ENCODE assay signal across 30 mouse cellular contexts in genomic region chr13:57494838-57495237, GRCm38 (mm10).
"Had no signal": no experiment of that assay in that cellular context is flagged by ENCODE, and none has a peak within 500 bp of the region (broad histone marks: within the 10 kb centered on the region; RNA-seq: fewer than 3 reads in every experiment).

No protein-coding gene starts in this region.

- H3K4me1 ChIP-seq: heart, embryonic 10.5 days; heart, embryonic 12.5 days; hindbrain, embryonic 10.5 days; hindbrain, embryonic 12.5 days; kidney, embryonic 15.5 days; limb, embryonic 10.5 days; limb, embryonic 12.5 days; liver, embryonic 13.5 days; liver, embryonic 15.5 days had no signal

- H3K4me3 ChIP-seq: gastrocnemius, adult 2 months; heart, adult 2 months; heart, embryonic 10.5 days; heart, embryonic 12.5 days; hindbrain, embryonic 10.5 days; hindbrain, embryonic 12.5 days; hindbrain, embryonic 15.5 days; kidney, embryonic 15.5 days; left cerebral cortex, adult 2 months; limb, embryonic 10.5 days; limb, embryonic 12.5 days; liver, embryonic 13.5 days; liver, embryonic 15.5 days had no signal

- H3K36me3 ChIP-seq: heart, embryonic 10.5 days; heart, embryonic 12.5 days; hindbrain, embryonic 10.5 days; hindbrain, embryonic 12.5 days; hindbrain, embryonic 15.5 days; kidney, embryonic 15.5 days; limb, embryonic 10.5 days; limb, embryonic 12.5 days; liver, embryonic 13.5 days; liver, embryonic 15.5 days had no signal

- ATAC-seq: hindbrain, postnatal 0 days; intestine, embryonic 16.5 days; liver, postnatal 0 days had no signal

- H3K4me2 ChIP-seq: heart, embryonic 12.5 days; hindbrain, embryonic 12.5 days; hindbrain, embryonic 15.5 days; kidney, embryonic 15.5 days; limb, embryonic 12.5 days; liver, embryonic 11.5 days; liver, embryonic 13.5 days; liver, embryonic 15.5 days had no signal

- DNase-seq: gastrocnemius, adult 2 months; gastrocnemius, postnatal 10 days; gastrocnemius, postnatal 25 days; heart, adult 2 months; heart, postnatal 10 days; heart, postnatal 4 days; kidney, adult 11 months; kidney, adult 2 months; kidney, adult 9 months; kidney, postnatal 14 days; kidney, postnatal 36 days; layer of hippocampus, adult 9-11 months; layer of hippocampus, postnatal 36 days; liver; liver, embryonic 13.5 days; liver, postnatal 0 days had no signal

- H3K9me3 ChIP-seq: heart, embryonic 10.5 days; heart, embryonic 12.5 days; hindbrain, embryonic 10.5 days; hindbrain, embryonic 12.5 days; hindbrain, embryonic 15.5 days; kidney, embryonic 15.5 days; limb, embryonic 10.5 days; limb, embryonic 12.5 days; liver, embryonic 13.5 days; liver, embryonic 15.5 days had no signal

- H3K9ac ChIP-seq: heart, embryonic 12.5 days; hindbrain, embryonic 12.5 days; hindbrain, embryonic 15.5 days; kidney, embryonic 15.5 days; limb, embryonic 12.5 days; liver, embryonic 13.5 days; liver, embryonic 15.5 days; liver, postnatal 0 days had no signal

- H3K27ac ChIP-seq: gastrocnemius, adult 2 months; heart, adult 2 months; heart, embryonic 10.5 days; hindbrain, embryonic 10.5 days; hindbrain, embryonic 12.5 days; hindbrain, embryonic 15.5 days; hindbrain, postnatal 0 days; kidney, embryonic 15.5 days; kidney, postnatal 0 days; left cerebral cortex, adult 2 months; limb, embryonic 10.5 days; limb, embryonic 12.5 days; liver, embryonic 13.5 days; liver, embryonic 15.5 days had no signal

- H3K27me3 ChIP-seq: heart, embryonic 12.5 days; hindbrain, embryonic 12.5 days; hindbrain, embryonic 15.5 days; kidney, embryonic 15.5 days; limb, embryonic 12.5 days; liver, embryonic 13.5 days; liver, embryonic 15.5 days had no signal
